Mouse (Mus musculus) MN1 (cell line): ENCODE data around the gene Olfr547.
A peak's percentile ranks its signal among the peaks of the same experiment; 100 is the strongest.
"Not testable (repeated sequence)": the region's sequence is repeated elsewhere in the genome, so short reads cannot be mapped to it uniquely, and the experiment has no call there.

Experiments used
- DNase-seq: peaks from one replicate; pipeline ENCODE4 v3.0.0-alpha.2; 2016; ENCODE audit warnings: low spot score

Gene Olfr547

GRCm38 (mm10) chr7:102534449-102534848 is at the start of gene Olfr547:
Olfr547 (plus strand) TSS chr7:102534749.
- no peak for DNase-seq

- not testable (repeated sequence) for DNase-seq
Measured at GRCm38 (mm10) chr7:102484766-102485165, 49.8 kb upstream of the Olfr547 start.

- DNase-seq = no peak
Measured at GRCm38 (mm10) chr7:102486105-102486504, 48.4 kb upstream of the Olfr547 start.

- DNase-seq = no peak
Measured at GRCm38 (mm10) chr7:102488161-102488560, 46.4 kb upstream of the Olfr547 start, which contains the start of gene Olfr544. Olfr544 (minus strand) TSS chr7:102488313.

- DNase-seq = not testable (repeated sequence)
Measured at GRCm38 (mm10) chr7:102494416-102494815, 40.1 kb upstream of the Olfr547 start.

GRCm38 (mm10) chr7:102499473-102499872 is 35.1 kb upstream of the Olfr547 start, which contains the start of gene Olfr545:
Olfr545 (minus strand) TSS chr7:102499573.
- DNase-seq = no peak

- no peak for DNase-seq
Measured at GRCm38 (mm10) chr7:102501986-102502385, 32.6 kb upstream of the Olfr547 start.

GRCm38 (mm10) chr7:102506848-102507247 is 27.7 kb upstream of the Olfr547 start:
- peak; percentile 76 for DNase-seq

- no peak for DNase-seq
Measured at GRCm38 (mm10) chr7:102508066-102508465, 26.5 kb upstream of the Olfr547 start.

- DNase-seq = no peak
Measured at GRCm38 (mm10) chr7:102508666-102509065, 25.9 kb upstream of the Olfr547 start.

GRCm38 (mm10) chr7:102509726-102510125 is 24.8 kb upstream of the Olfr547 start:
- DNase-seq = no peak

GRCm38 (mm10) chr7:102511927-102512326 is 22.6 kb upstream of the Olfr547 start:
- no peak for DNase-seq

GRCm38 (mm10) chr7:102512814-102513435 is 21.6 kb upstream of the Olfr547 start:
- DNase-seq = peak; percentile 92

GRCm38 (mm10) chr7:102514144-102514543 is 20.4 kb upstream of the Olfr547 start:
- DNase-seq = no peak

GRCm38 (mm10) chr7:102516261-102517050 is 18.1 kb upstream of the Olfr547 start:
- peak; percentile 81 for DNase-seq

- DNase-seq = no peak
Measured at GRCm38 (mm10) chr7:102517051-102517335, 17.6 kb upstream of the Olfr547 start.

GRCm38 (mm10) chr7:102529052-102529451 is 5.5 kb upstream of the Olfr547 start:
- no peak for DNase-seq

GRCm38 (mm10) chr7:102540596-102540995 is 6.0 kb downstream of the Olfr547 start, which contains the start of gene Olfr548-ps1:
Olfr548-ps1 (plus strand) TSS chr7:102540896.
- DNase-seq = no peak

GRCm38 (mm10) chr7:102541251-102541650 is 6.7 kb downstream of the Olfr547 start:
- no peak for DNase-seq

- DNase-seq = no peak
Measured at GRCm38 (mm10) chr7:102549570-102549969, 15.0 kb downstream of the Olfr547 start, which contains the start of gene Olfr549. Olfr549 (plus strand) TSS chr7:102549870.

GRCm38 (mm10) chr7:102553279-102553678 is 18.7 kb downstream of the Olfr547 start:
- no peak for DNase-seq

- DNase-seq = peak; percentile 85
Measured at GRCm38 (mm10) chr7:102564999-102565997, 30.7 kb downstream of the Olfr547 start, which contains the start of gene Trim21. Trim21 (minus strand) TSS chr7:102565486.
